Mouse (Mus musculus): Measurements from ENCODE around the gene Kif23. TPM values are rescaled to one million over a fixed set of nuclear protein-coding genes. Genes with fewer than 3 reads are reported as not detected.

Kif23 gene
- total RNA-seq, 2 experiments from 2014 or later: 2.2 to 3.0 TPM

Other genes starting within 250 kb of the Kif23 start
- 1,000 to 10,000 TPM; 2,039 to 2,138 TPM for gene Rplp1, start 32.2 kb downstream of the Kif23 start, total RNA-seq (2021)
- gene Paqr5, start 80.1 kb upstream of the Kif23 start, total RNA-seq (2021): 1 to 10 TPM; 3.2 to 5.2 TPM
- gene Glce, start 175.9 kb upstream of the Kif23 start, total RNA-seq (2021): 10 to 100 TPM; 23.1 to 43.1 TPM